Mouse (Mus musculus) E14TG2a.4 (cell line): Measurements from ENCODE around the gene Fn1.

Source experiments
- CTCF ChIP-seq: conservative IDR thresholded peaks from 2 replicates; pipeline ENCODE4 v1.5.1; 2014; ENCODE audit warnings: low read length
- NANOG ChIP-seq: IDR thresholded peaks from 2 replicates; pipeline ENCODE4 v1.6.1; 2014; ENCODE audit warnings: borderline replicate concordance, low read length, mixed read lengths
- POU5F1 ChIP-seq: IDR thresholded peaks from 2 replicates; pipeline ENCODE4 v1.6.1; 2014; ENCODE audit warnings: low read length, borderline replicate concordance

- TF ChIP-seq CTCF (no peak), NANOG (no peak), POU5F1 (no peak)
These were observed 43.8 kb downstream of the Fn1 start for GRCm38 (mm10) chr1:71609057-71609775.
